Mouse (Mus musculus): ENCODE results near the gene Fam160b1.

The Fam160b1 gene

DNA sequence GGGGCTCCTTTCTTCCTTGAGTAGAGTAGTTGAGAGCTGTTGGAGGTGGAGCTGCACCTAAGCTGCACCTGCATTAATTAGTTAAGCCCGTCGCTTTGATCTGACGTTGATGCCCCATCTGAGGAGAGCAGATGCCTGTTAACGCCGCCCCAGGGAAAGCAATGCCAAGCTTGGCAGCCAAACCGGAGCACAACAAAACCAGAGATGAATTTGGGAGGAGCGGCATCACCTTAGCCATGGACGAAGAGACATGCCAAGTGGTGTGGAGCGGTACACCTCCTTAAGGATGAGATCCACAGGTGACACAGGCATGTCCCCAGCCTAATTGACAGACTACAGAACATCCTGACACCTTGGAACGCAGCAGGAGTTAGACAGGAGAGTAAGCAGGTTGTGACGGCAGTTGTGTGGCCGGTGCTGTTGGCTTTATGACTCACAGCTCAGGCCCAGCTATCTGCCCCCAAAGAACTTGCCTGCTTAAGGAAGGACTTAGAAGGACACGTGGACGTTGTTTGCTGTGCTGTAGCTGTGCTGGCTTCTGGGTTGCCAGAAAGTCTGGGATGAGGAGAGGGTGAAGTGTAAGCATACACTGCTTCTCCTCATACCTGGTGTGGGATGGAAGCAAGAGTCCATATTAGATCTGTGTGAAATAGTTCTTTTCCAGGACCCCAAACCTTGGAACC lies 67.4 kb downstream of the Fam160b1 start:
- DNase-seq, result no peak

DNA sequence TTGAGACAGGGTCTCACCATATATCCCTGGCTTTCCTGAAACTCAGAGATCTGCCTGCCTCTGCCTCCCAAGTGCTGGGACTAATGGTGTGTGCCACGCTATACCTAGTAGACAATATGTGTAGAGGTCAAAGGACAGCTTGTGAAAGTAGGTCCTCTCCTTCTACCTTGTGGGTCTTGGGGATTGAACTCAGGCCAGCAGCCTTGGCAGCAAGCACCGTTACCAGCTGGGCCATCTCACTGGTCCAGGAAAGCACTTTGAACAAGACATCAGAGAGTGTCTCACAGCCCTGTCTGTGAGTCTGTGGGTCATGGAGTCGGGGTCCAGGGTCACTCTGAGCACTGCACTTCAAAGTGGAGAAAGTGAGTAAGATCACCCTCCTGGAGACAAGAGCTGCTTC lies 68.2 kb downstream of the Fam160b1 start:
- no peak for DNase-seq

- no peak for DNase-seq
These were observed 69.4 kb downstream of the Fam160b1 start for GRCm38 (mm10) chr19:57429926-57430325.

- no peak for DNase-seq
These were observed 71.0 kb downstream of the Fam160b1 start for GRCm38 (mm10) chr19:57431476-57431875.

- no peak for DNase-seq
These were observed 73.5 kb downstream of the Fam160b1 start for GRCm38 (mm10) chr19:57434024-57434423.

DNA sequence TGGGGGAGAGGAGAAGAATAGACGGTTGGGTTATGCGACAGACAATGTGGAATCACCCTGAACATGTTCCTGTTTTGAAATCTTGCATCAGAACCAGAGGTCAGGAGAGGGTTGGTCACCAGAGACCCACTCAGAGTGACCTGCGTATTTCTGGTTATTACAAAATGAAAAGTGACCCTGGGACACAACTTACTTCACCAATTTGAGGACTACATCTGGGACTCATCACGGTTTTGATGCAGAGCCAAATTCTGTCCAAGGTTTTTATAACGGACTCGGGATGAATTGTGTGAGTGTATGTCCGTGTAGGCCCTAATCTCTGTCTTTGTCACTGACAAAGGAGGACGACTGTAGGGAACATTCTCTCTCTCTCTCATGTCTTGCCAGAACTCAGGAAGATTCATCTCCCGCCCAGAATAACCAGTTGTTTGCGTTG lies 76.1 kb downstream of the Fam160b1 start:
- DNase-seq, result peak; percentile 49

DNA sequence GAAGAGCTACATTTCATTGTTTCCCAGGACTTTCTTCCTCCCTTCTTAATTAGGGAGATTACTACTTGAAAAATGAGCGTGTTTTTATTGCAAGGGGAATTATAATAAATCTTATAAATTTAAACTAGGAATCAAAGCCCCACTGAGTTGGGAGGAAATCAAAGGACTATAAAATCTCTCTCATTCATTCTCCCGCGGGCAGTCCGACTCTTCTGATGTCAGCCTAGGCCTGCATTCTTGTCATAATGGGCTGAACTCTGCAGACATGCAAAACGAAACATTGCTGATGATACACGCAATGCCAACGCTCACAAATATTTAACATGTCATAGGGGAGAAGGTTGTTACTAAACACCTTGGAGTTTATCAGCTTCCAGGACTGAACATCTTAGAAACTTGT lies 76.6 kb downstream of the Fam160b1 start:
- no peak for DNase-seq
